Mouse (Mus musculus) embryonic fibroblast, embryonic 13.5 days (primary cell): Measurements from ENCODE around the gene Gm20388.

Source experiments
- CTCF ChIP-seq: IDR thresholded peaks from 2 replicates; pipeline ENCODE4 v1.5.1; 2011; ENCODE audit warnings: mild to moderate bottlenecking, control low read depth, low read length, moderate library complexity, borderline replicate concordance; ENCODE audit not compliant: insufficient read depth
- POLR2A ChIP-seq: IDR thresholded peaks from 2 replicates; pipeline ENCODE4 v1.6.1; 2011; ENCODE audit warnings: low read depth, mild to moderate bottlenecking, control low read depth, low read length, moderate library complexity

DNA sequence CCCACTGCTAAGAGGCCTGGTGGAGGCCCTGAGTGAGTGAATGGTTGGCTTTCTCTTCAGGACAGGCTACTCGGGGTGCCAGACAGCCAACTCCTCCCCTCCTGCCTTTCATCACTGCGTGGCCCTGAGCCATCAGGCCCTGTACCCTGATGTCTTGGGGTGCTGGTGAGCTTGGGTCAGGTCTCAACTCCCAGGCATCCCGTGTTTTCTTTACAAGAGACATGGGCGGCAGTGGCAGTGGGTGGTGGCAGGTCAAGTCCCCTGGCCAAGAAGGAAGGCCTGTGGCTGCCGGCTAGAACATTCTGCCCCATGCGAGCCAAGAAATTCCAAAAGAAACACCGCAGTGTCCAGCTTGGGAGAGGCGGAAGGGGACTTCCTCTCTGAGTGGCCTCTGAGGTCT is 275.8 kb downstream of the Gm20388 start:
- no peak for TF ChIP-seq CTCF
- no peak for TF ChIP-seq POLR2A
